Mouse (Mus musculus) colon, adult 2 months (tissue): ENCODE results near the gene Cr2. TPM values are rescaled to one million over a fixed set of nuclear protein-coding genes. Genes with fewer than 3 reads are reported as not detected.

ENCODE experiments used
- polyA plus RNA-seq: library from polyadenylated mRNA; depleted of rRNA; stranded (reverse); fragments of >200 nt; gene quantifications from 2 replicates; pipeline ENCODE4 v1.2.3, GENCODE M21; 2012; rRNA removed

Gene Cr2
- 0.37 and 1.2 TPM in 2 replicates for polyA plus RNA-seq

GRCm38 (mm10) chr1:195175980-195176931 lies at the start of gene Cr2:
Gene Cr2, minus strand, starts transcription at chr1:195176716.

GRCm38 (mm10) chr1:195130953-195131674 lies 45.4 kb downstream of the Cr2 start, which contains the start of gene Cr1l:
Gene Cr1l, minus strand, starts transcription at chr1:195131586.

GRCm38 (mm10) chr1:195092220-195092720 lies 84.2 kb downstream of the Cr2 start, which contains the start of gene Cd46:
Gene Cd46, minus strand, starts transcription at chr1:195092249.

Other genes starting within 250 kb of the Cr2 start
- 18.0 and 19.3 TPM in 2 replicates for gene Cd34, start 237.9 kb downstream of the Cr2 start, polyA plus RNA-seq
- 0.24 and 0.29 TPM in 2 replicates for gene Cd46, start 84.5 kb downstream of the Cr2 start, polyA plus RNA-seq
- gene Cr1l, start 45.1 kb downstream of the Cr2 start, polyA plus RNA-seq, result 27.1 and 45.5 TPM in 2 replicates